Mouse (Mus musculus): ENCODE measurements at regions not wholly inside any gene's neighbourhood (a gene's known extent, or its start where the extent isn't known, plus 50 kb on each side); places are given as distances from the start of the nearest gene placed in this dataset.

- in situ Hi-C loops (cut with MboI, MseI), result no loop called here
Observed at GRCm38 (mm10) chrX:161487691-161488090, 200.4 kb downstream of the Gm15262 start.

DNA sequence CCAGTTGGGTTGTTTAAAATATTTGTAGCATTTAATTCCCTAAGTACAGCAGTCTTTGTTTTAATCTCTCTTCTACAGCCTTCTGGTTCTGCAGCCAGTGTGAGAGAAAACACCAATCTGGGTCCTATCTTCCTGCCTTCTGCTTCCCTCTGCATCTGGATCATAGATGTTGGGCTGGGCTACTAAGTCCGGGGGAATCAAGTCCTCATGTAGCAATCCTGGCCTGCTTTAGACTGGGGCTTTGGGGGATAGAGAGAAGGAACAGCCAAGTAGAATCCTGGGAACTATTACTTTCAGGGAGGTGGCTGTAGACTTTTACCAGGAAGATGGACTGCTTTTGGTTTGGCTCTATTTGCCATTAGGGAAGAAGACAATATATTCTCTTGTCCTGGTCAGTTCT is 205.5 kb upstream of the Rai2 start:
- in situ Hi-C loops (cut with MboI, MseI), result no loop called here

GRCm38 (mm10) chrX:161523432-161524256 is 193.2 kb upstream of the Rai2 start:
- in situ Hi-C loops (cut with MboI, MseI), result no loop called here

GRCm38 (mm10) chrX:161524257-161524646 is 192.6 kb upstream of the Rai2 start:
- in situ Hi-C loops (cut with MboI, MseI), result no loop called here

DNA sequence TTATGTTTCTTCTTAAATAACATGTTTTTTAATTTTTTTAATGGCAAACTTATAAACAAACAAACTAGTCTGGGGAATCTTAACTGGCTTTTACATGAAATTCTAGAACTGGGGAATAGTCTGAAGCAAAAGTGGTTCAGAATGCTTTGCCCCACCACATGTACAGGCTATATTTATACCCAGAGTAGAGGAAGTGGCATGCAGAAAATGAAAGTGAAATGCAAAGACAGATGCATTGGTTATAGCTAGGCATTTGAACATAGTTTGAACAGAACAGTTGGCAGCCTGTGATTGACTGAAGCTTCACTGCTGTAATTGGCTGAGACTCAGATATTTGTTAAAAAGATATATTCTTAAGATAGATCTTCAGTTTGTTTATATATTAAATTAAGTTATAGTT is 179.6 kb upstream of the Rai2 start:
- in situ Hi-C loops (cut with MboI, MseI), result no loop called here

GRCm38 (mm10) chrX:161556896-161557295 is 160.0 kb upstream of the Rai2 start:
- in situ Hi-C loops (cut with MboI, MseI), result no loop called here

DNA sequence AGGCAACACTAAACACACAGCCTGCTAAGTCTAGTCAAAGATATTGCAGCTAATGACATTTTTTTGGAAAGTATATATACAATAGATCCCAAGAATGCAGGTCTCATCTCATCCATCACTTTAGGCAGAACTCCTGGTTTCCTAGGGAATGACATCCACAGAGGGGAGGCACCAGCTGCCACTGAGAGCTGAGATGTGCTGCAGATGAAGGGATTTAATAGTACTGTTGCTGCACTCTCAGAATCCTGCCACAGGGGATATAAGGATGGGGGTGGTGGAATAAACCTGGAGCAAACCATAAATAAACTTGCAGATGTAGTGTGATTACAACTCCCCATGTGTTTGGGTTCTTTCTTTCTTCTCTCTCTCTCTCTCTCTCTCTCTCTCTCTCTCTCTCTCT is 158.4 kb upstream of the Rai2 start:
- in situ Hi-C loops (cut with MboI, MseI), result no loop called here

DNA sequence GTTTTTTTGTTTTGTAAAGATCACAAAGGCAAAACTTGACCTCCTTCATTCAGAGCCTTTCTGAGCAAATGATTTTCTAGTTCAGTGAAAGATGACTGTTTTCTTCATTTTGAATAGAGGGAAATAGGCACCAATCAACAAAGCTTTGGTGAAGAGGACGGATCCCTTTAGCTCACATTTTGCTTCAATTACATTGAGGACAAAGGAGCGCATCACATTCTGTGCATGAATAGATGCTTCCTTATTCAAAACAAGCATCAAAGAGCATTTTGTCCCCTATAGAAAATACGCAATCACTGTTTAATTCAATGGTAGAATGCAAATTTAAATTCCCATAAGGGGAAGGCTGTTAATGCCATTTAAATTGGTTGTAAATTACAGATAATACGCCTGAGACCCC is 150.4 kb upstream of the Rai2 start:
- in situ Hi-C loops (cut with MboI, MseI), result no loop called here

DNA sequence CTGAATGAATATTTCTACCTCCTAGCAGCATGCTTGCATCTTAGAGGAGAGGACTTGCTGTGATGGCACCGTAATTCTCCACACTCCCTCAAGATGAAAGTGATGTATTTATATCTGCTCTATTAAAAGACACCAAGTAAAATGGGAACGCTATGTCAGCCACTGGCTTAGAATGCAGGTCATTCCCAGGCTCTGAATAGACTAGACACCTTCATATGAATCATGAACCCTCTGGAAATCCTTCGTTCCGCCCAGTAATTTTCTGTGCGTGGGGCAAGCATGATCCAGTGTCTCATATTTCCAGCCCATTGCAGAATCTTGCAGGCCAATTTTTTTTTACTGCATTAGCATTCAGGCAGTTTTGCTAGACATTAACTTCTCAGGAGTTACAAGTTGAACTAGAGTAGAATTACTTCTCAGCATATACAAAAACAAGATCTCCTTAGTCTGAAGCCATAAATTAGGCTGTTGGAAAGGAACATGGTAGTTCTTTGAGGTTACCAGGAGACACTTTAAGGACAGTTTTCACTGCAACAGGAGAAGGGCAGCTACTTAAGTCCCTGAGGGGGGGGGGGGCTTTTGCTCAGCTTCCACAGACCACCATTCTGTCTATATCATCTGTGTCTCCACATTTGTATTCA is 134.7 kb upstream of the Rai2 start:
- in situ Hi-C loops (cut with MboI, MseI), result loop anchor here in 1 of 2 experiments (10.0 kb wide), 1 partner anchor 213 kb away; no protein-coding TSS in a partner anchor

DNA sequence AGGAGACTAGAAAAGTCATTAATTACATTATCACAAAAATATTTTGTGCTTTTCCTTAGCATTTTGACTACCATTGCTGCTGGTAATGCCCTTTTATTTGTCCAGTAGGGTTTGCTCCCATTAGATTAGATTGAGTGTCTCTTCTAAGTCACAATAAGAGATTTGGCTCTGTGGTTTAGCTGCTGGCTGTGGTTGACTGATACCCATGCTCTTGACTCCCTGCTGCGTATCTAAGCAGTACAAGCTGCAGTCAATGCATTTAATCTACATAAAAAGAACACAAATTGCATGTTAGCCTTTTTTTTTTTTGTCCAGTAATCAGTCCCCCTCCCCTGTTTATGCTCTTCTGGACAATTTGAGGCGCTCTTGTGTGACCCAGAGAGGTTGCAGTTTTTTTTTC is 133.0 kb upstream of the Rai2 start:
- in situ Hi-C loops (cut with MboI, MseI), result loop anchor here in 1 of 2 experiments (10.0 kb wide), 1 partner anchor 211 kb away; no protein-coding TSS in a partner anchor

DNA sequence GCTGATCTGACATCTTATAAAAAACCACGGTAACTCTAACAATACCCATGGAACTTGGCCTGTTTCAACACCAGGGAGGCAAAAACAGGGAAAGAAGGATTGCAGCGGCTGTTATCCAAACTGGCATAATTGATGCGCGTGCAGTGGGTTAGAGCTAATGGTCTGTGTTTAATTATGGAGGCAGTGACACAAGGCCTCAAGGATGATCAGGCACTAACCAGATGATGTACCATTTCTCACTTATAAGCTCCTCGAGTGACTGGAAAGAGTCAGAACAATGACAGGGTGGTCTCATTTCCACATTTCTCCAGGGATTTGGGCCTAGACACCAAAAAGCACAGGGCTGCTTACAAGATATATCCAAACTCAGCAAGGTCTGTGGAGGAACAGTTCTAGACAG is 83.0 kb upstream of the Rai2 start:
- in situ Hi-C loops (cut with MboI, MseI), result no loop called here

GRCm38 (mm10) chrX:161634342-161634741 is 82.5 kb upstream of the Rai2 start:
- in situ Hi-C loops (cut with MboI, MseI), result no loop called here

DNA sequence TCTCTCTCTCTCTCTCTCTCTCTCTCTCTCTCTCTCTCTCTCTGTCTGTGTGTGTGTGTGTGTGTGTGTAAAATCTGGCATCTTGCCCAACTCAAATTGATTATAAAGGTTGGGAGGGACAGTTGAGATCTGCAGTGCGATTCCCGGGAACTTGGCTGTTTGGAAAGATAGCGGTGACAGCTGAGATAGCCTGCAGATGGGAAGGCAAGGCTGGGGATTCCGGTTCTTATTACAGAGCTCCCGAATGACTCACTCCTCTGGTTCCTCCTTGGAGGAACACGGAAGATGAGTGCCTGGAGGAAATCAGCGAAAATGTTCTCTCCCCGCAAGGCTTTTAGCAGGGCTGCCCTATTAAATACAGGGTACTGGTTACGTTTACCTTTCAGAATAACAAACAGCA is 81.2 kb upstream of the Rai2 start:
- in situ Hi-C loops (cut with MboI, MseI), result no loop called here

- in situ Hi-C loops (cut with MboI, MseI), result no loop called here
Observed at GRCm38 (mm10) chrX:161653106-161653505, 63.8 kb upstream of the Rai2 start.

- in situ Hi-C loops (cut with MboI, MseI), result no loop called here
Observed at GRCm38 (mm10) chrX:161660106-161660505, 56.8 kb upstream of the Rai2 start.

GRCm38 (mm10) chrX:161661936-161662335 is 54.9 kb upstream of the Rai2 start:
- in situ Hi-C loops (cut with MboI, MseI), result no loop called here

Data from T-helper 17 cell (primary cell).